ENCODE assay signal across 14 mouse cellular contexts in genomic region chr4:69824215-69824902, GRCm38 (mm10).
A peak's percentile ranks its signal among the peaks of the same experiment; 100 is the strongest.
DNase-seq lines count a peak whose midpoint lies in the region; ATAC-seq and TF ChIP-seq lines count a peak whose summit lies in the region.
"Had no signal": no experiment of that assay in that cellular context is flagged by ENCODE, and none has a peak within 500 bp of the region (broad histone marks: within the 10 kb centered on the region; RNA-seq: fewer than 3 reads in every experiment).

No protein-coding gene starts in this region.

- 0 out of 2 replicates have a peak, but pooled peaks cover 3% of the 10 kb centered on the region for H3K4me1 ChIP-seq in forebrain, postnatal 0 days (ENCODE audit: insufficient read depth)
- H3K4me1 ChIP-seq in midbrain, embryonic 12.5 days, result peaks cover 20% of the 10 kb centered on the region
- H3K4me1 ChIP-seq in kidney, embryonic 16.5 days (ENCODE audit: insufficient read depth, low read length), result no peaks in the 10 kb centered on the region
- H3K4me1 ChIP-seq: kidney, embryonic 15.5 days; liver, embryonic 13.5 days had no signal

- no peak overlapping the region for H3K27ac ChIP-seq in forebrain, postnatal 0 days (ENCODE audit: low read depth, low read length)
- H3K27ac ChIP-seq in midbrain, embryonic 12.5 days (replicated peaks), result peak overlapping the region; percentile 81
- H3K27ac ChIP-seq in kidney, embryonic 16.5 days (ENCODE audit: low read length), result no peak overlapping the region
- H3K27ac ChIP-seq: gastrocnemius, adult 2 months; kidney, embryonic 15.5 days; liver, embryonic 13.5 days had no signal

- 9% methylated on average over 6 of the region's 6 CpGs for WGBS in forebrain, postnatal 0 days
- WGBS in midbrain, embryonic 12.5 days, result 3% methylated on average over 6 of the region's 6 CpGs
- 51% methylated on average over 6 of the region's 6 CpGs for WGBS in kidney, embryonic 16.5 days

- no peak overlapping the region for H3K4me2 ChIP-seq in forebrain, postnatal 0 days (ENCODE audit: low read depth)
- no peak overlapping the region for H3K4me2 ChIP-seq in midbrain, embryonic 12.5 days (replicated peaks)
- no peak overlapping the region for H3K4me2 ChIP-seq in kidney, embryonic 16.5 days (replicated peaks; ENCODE audit: low read depth, low read length)
- H3K4me2 ChIP-seq: heart, embryonic 12.5 days; kidney, embryonic 15.5 days; liver, embryonic 13.5 days had no signal

- no peak overlapping the region for H3K9ac ChIP-seq in forebrain, postnatal 0 days
- H3K9ac ChIP-seq in midbrain, embryonic 12.5 days (replicated peaks), result no peak overlapping the region
- no peak overlapping the region for H3K9ac ChIP-seq in kidney, embryonic 16.5 days (replicated peaks; ENCODE audit: low read length)
- H3K9ac ChIP-seq: heart, embryonic 12.5 days; kidney, embryonic 15.5 days; liver, embryonic 13.5 days had no signal

- H3K9me3 ChIP-seq in forebrain, postnatal 0 days (ENCODE audit: low read length), result no peaks in the 10 kb centered on the region
- no peaks in the 10 kb centered on the region for H3K9me3 ChIP-seq in midbrain, embryonic 12.5 days
- peaks cover 3% of the 10 kb centered on the region; the same call in 1 of the 2 replicates for H3K9me3 ChIP-seq in kidney, embryonic 16.5 days (ENCODE audit: low read length)
- H3K9me3 ChIP-seq: heart, embryonic 12.5 days; kidney, embryonic 15.5 days; liver, embryonic 13.5 days had no signal

- no peak overlapping the region for H3K4me3 ChIP-seq in forebrain, postnatal 0 days (ENCODE audit: low read depth, low read length)
- H3K4me3 ChIP-seq in midbrain, embryonic 12.5 days, result no peak overlapping the region
- no peak overlapping the region for H3K4me3 ChIP-seq in kidney, embryonic 16.5 days (ENCODE audit: low read length)
- H3K4me3 ChIP-seq: gastrocnemius, adult 2 months; heart, embryonic 12.5 days; kidney, embryonic 15.5 days; liver, embryonic 13.5 days; myocyte had no signal

- H3K36me3 ChIP-seq in forebrain, postnatal 0 days (ENCODE audit: insufficient read depth), result no peaks in the 10 kb centered on the region
- H3K36me3 ChIP-seq in midbrain, embryonic 12.5 days, result no peaks in the 10 kb centered on the region
- no peaks in the 10 kb centered on the region for H3K36me3 ChIP-seq in kidney, embryonic 16.5 days (ENCODE audit: insufficient read depth, low read length)
- H3K36me3 ChIP-seq: heart, embryonic 12.5 days; kidney, embryonic 15.5 days; liver, embryonic 13.5 days had no signal

- DNase-seq in retina, postnatal 1 day, result peak; percentile 20
- no peak for DNase-seq in retina, embryonic 14.5 days (ENCODE audit: low spot score)
- DNase-seq in forebrain, postnatal 0 days, result peak; percentile 16
- no peak for DNase-seq in lung, postnatal 14 days
- no peak for DNase-seq in testis, postnatal 14 days (ENCODE audit: low spot score)
- DNase-seq: cerebellum, postnatal 36 days; gastrocnemius, adult 2 months; liver, embryonic 13.5 days; lung, postnatal 4 days had no signal

- H3K27me3 ChIP-seq in forebrain, postnatal 0 days (ENCODE audit: insufficient read depth, low read length), result no peaks in the 10 kb centered on the region
- 0 out of 2 replicates have a peak, but pooled peaks cover 7% of the 10 kb centered on the region for H3K27me3 ChIP-seq in midbrain, embryonic 12.5 days
- H3K27me3 ChIP-seq in kidney, embryonic 16.5 days (ENCODE audit: insufficient read depth, low read length), result no peaks in the 10 kb centered on the region
- H3K27me3 ChIP-seq: heart, embryonic 12.5 days; kidney, embryonic 15.5 days; liver, embryonic 13.5 days had no signal

- no peak for TF ChIP-seq CTCF in forebrain, postnatal 0 days (IDR thresholded peaks at IDR 0.05; ENCODE audit: low read depth)

- ATAC-seq in forebrain, postnatal 0 days, result peak; percentile 79
- peak; percentile 95 for ATAC-seq in midbrain, embryonic 12.5 days (ENCODE audit: low FRiP score, low read depth)
- ATAC-seq in kidney, embryonic 16.5 days (ENCODE audit: low FRiP score, low TSS enrichment), result no peak

Comparison
In these comparisons a context has a peak if more than half of its experiments do, and no peak if none do; other contexts are left out.
1. DNase-seq: peak in retina, postnatal 1 day (single experiment) and forebrain, postnatal 0 days (single experiment); none in retina, embryonic 14.5 days (single experiment), lung, postnatal 14 days (single experiment) and testis, postnatal 14 days (single experiment).